Mouse (Mus musculus): ENCODE data around the gene Nav2.

DNA sequence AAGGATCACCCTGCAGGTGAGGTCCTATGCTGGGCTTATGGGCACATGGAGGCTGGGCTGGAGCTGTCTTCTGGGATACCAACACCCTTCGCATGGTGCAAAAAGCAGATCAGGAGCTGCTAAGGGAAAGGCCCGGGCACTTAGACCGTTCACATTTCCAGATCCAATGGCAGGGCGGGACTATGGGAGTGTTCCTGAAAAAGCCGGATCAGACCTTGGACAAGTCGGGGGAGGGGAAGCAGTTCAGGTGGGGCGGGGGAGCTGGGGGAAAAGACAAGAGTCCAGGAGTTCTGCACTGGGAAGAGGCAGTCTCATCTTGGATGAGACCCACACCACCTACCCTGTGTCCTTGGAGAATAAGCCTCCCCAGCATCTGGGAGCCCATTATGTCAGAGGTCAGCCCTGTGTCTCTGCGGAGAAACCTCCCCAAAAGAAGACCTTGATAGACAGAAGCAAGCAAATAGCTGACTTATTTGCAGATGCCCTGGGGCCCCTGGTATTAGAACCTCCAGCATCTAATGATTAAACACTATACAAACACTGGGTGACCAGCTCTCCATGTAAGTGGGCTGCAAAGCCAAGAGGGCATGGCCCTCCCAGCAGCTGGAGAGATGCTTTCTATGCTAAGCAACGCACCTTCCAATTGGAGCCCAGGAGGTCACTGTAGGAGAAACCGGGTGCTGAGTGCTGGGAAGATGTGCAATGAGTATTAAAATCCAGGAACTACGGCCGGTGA is 597.7 kb downstream of the Nav2 start:
- TF ChIP-seq TAL1 (IDR thresholded peaks at IDR 0.05; ENCODE audit: low read length) (no peak), CTCF (IDR thresholded peaks at IDR 0.05 in 2 of 3, conservative IDR thresholded peaks at IDR 0.05 in 1 of 3; ENCODE audit: control insufficient read depth in 1 of 3, insufficient read depth in 1 of 3, low read depth in 2 of 3, low read length in 3 of 3, poor library complexity in 1 of 3, severe bottlenecking in 1 of 3) (no peak), GATA1 (IDR thresholded peaks at IDR 0.05; ENCODE audit: low read depth, low read length) (no peak)

Measured in MEL (cell line).